Mouse (Mus musculus) neural tube, embryonic 11.5 days (tissue): ENCODE data around the gene Limch1. TPM values are rescaled to one million over a fixed set of nuclear protein-coding genes. Genes with fewer than 3 reads are reported as not detected.

Experiments used
- ATAC-seq: fragments of 200-750 bp; cut with Nextera tagmentation; 2 replicates; pipeline ENCODE4 v1.8.0; 2017; ENCODE audit warnings: moderate number of reproducible peaks, mild to moderate bottlenecking, moderate TSS enrichment, moderate library complexity; ENCODE audit not compliant: insufficient read depth, low FRiP score, low TSS enrichment
- DNase-seq: peaks from one replicate; pipeline ENCODE4 v3.0.0-alpha.2; 2015; ENCODE audit warnings: low spot score
- H3K27ac ChIP-seq: fragments of 300-500 bp; sonication (generic); 2 replicates; pipeline ENCODE4 v1.5.1; 2014; ENCODE audit warnings: low read depth, mild to moderate bottlenecking, low read length
- H3K27me3 ChIP-seq: fragments of 300-500 bp; sonication (generic); 2 replicates; pipeline ENCODE4 v1.6.1; 2014; ENCODE audit warnings: mild to moderate bottlenecking, low read length, mixed read lengths; ENCODE audit not compliant: control insufficient read depth, insufficient read depth
- H3K36me3 ChIP-seq: fragments of 300-500 bp; sonication (generic); 2 replicates; pipeline ENCODE4 v1.6.1; 2014; ENCODE audit warnings: mild to moderate bottlenecking, low read length, moderate library complexity, mixed read lengths; ENCODE audit not compliant: control insufficient read depth, insufficient read depth
- H3K4me1 ChIP-seq: fragments of 300-500 bp; sonication (generic); 2 replicates; pipeline ENCODE4 v1.6.1; 2014; ENCODE audit warnings: low read length, mixed read lengths; ENCODE audit not compliant: control insufficient read depth, insufficient read depth
- H3K4me2 ChIP-seq: fragments of 300-500 bp; sonication (generic); 2 replicates; pipeline ENCODE4 v1.6.1; 2014; ENCODE audit warnings: low read depth, mild to moderate bottlenecking, moderate library complexity
- H3K4me3 ChIP-seq: fragments of 300-500 bp; sonication (generic); 2 replicates; pipeline ENCODE4 v1.5.1; 2014; ENCODE audit warnings: low read depth, low read length
- H3K9ac ChIP-seq: fragments of 300-500 bp; sonication (generic); 2 replicates; pipeline ENCODE4 v1.6.1; 2014; ENCODE audit warnings: mild to moderate bottlenecking, low read length
- H3K9me3 ChIP-seq: fragments of 300-500 bp; sonication (generic); 2 replicates; pipeline ENCODE4 v1.6.1; 2016; ENCODE audit warnings: low read length; ENCODE audit not compliant: control insufficient read depth
- WGBS: fragments of 180-500 bp; shearing (Covaris S2); extraction: QIAGEN DNeasy Blood & Tissue Kit; methylation state at CpG from one replicate; pipeline ENCODE4 v1.1.7; 2014; 5-methylcytosine and 5-hydroxymethylcytosine counted together
- polyA plus RNA-seq: library from polyadenylated mRNA; unstranded; fragments of >200 nt; fragmentation: Nextera tagmentation; extraction: Ambion mirVana; gene quantifications from 2 replicates; pipeline ENCODE4 v1.2.1, GENCODE M21; 2014

The Limch1 gene
- polyA plus RNA-seq, 1 experiment from 2014 or later: 83.7 TPM

DNA sequence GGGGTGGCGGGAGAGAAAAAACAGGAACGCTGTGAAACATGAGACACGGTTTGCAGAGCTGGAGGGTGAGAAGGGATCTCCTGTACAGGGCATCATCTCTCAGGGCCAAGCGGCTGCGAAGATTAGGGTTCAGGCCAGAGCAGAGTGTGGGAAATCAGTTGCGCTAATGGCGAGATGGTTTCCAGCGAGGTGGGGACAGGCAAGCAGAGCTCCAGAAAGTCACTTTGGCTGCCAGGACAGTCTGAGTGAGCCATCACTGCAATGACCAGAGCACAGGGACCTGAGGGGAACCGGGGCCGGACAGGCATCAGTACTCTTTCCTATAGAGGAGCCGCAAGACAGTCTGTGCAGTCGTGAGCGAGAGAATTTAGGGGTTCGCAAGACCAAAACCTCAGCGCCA lies 349.5 kb downstream of the Limch1 start:
- Histone ChIP-seq H3K4me2 (no peak overlapping the region), H3K9me3 (no peaks in the 10 kb centered on the region), H3K27ac (no peak overlapping the region), H3K4me3 (no peak overlapping the region), H3K9ac (no peak overlapping the region), H3K27me3 (peaks cover 94% of the 10 kb centered on the region), H3K4me1 (peaks cover 6% of the 10 kb centered on the region; the same call in 1 of the 2 replicates), H3K36me3 (no peaks in the 10 kb centered on the region)
- under 1% methylated on average over 15 of the region's 15 CpGs for WGBS
- ATAC-seq (no peak), DNase-seq (peak; percentile 57)

DNA sequence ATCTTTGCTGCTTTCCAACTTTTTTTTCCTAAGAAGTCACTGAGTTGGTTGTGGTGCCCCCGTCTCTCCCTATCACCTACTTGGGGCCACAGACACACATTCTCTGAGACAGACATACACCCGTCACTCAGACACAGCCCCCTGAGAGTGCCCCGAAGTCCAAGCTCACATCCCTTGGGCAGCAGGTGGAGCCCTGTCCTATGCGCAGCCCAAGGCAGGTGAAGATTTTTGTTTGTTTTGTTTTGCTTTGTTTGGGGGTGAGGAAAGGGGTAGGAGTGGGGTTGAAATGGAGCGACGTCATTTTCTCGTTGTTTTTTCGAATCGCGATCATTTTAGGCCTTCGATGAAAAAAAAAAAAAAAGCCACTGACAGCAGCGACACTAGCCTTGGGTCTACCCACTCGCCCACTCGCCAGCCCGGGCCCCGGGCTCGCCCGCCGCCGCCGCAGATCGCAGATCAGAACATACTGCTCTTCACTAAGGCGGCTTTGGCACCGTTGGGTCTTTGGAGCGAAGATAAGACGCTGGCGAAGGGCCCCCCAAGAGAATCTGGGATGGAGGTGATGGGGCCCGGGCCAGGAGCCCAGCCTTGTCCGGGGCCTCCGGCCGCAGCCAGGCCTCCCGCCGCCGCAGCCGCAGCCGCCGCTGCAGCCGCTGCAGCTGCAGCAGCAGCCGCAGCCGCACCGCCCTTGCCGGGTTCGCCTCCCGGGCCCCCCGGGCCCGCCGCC lies 350.2 kb downstream of the Limch1 start:
- H3K9ac ChIP-seq: no peak overlapping the region
- peaks cover 6% of the 10 kb centered on the region; the same call in 1 of the 2 replicates for H3K4me1 ChIP-seq
- H3K9me3 ChIP-seq: no peaks in the 10 kb centered on the region
- WGBS: under 1% methylated on average over 43 of the region's 47 CpGs
- no peaks in the 10 kb centered on the region for H3K36me3 ChIP-seq
- no peak for ATAC-seq
- peak overlapping the region; percentile 25 for H3K4me3 ChIP-seq
- H3K4me2 ChIP-seq: peak overlapping the region; percentile 45
- DNase-seq: peak; percentile 43
- peaks cover 97% of the 10 kb centered on the region for H3K27me3 ChIP-seq
- H3K27ac ChIP-seq: no peak overlapping the region

DNA sequence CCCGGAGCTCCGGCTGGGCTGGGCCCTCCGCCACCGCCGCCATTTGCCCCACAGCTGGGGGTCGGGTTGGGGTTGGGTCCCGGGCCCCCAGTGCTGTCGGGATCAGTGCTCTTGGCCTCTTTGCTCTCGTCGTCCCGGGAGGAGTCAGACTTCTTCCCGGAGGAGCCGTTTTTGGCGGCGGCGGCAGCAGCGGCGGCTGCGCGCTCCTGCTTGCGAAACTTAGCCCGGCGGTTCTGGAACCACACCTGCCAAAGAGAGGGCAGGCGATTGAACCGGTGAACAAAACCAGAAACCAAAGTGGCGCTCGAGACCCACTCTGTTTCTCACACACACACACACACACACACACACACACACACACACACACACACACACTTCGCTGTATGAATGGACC lies 350.7 kb downstream of the Limch1 start:
- Histone ChIP-seq H3K27ac (no peak overlapping the region), H3K27me3 (peaks cover 97% of the 10 kb centered on the region), H3K9me3 (no peaks in the 10 kb centered on the region), H3K36me3 (no peaks in the 10 kb centered on the region), H3K4me3 (peak overlapping the region; percentile 25), H3K9ac (no peak overlapping the region), H3K4me1 (peaks cover 6% of the 10 kb centered on the region; the same call in 1 of the 2 replicates), H3K4me2 (peak overlapping the region; percentile 45)
- under 1% methylated on average over 20 of the region's 28 CpGs for WGBS
- DNase-seq: peak; percentile 58
- ATAC-seq: no peak

GRCm38 (mm10) chr5:67097106-67098050 lies 351.8 kb downstream of the Limch1 start:
- peaks cover 6% of the 10 kb centered on the region; the same call in 1 of the 2 replicates for H3K4me1 ChIP-seq
- H3K27me3 ChIP-seq: peaks cover 97% of the 10 kb centered on the region
- no peaks in the 10 kb centered on the region for H3K9me3 ChIP-seq
- 1% methylated on average over 41 of the region's 41 CpGs for WGBS
- H3K36me3 ChIP-seq: no peaks in the 10 kb centered on the region
- no peak overlapping the region for H3K4me2 ChIP-seq
- no peak overlapping the region for H3K4me3 ChIP-seq
- no peak overlapping the region for H3K27ac ChIP-seq
- H3K9ac ChIP-seq: no peak overlapping the region
- peak; percentile 53 for DNase-seq
- ATAC-seq: no peak

GRCm38 (mm10) chr5:67098051-67098732 lies 352.6 kb downstream of the Limch1 start:
- H3K4me3 ChIP-seq: no peak overlapping the region
- H3K36me3 ChIP-seq: no peaks in the 10 kb centered on the region
- H3K4me2 ChIP-seq: no peak overlapping the region
- peaks cover 95% of the 10 kb centered on the region for H3K27me3 ChIP-seq
- DNase-seq: no peak
- WGBS: under 1% methylated on average over 23 of the region's 23 CpGs
- no peak overlapping the region for H3K9ac ChIP-seq
- H3K4me1 ChIP-seq: peaks cover 6% of the 10 kb centered on the region; the same call in 1 of the 2 replicates
- no peak overlapping the region for H3K27ac ChIP-seq
- H3K9me3 ChIP-seq: no peaks in the 10 kb centered on the region
- no peak for ATAC-seq

DNA sequence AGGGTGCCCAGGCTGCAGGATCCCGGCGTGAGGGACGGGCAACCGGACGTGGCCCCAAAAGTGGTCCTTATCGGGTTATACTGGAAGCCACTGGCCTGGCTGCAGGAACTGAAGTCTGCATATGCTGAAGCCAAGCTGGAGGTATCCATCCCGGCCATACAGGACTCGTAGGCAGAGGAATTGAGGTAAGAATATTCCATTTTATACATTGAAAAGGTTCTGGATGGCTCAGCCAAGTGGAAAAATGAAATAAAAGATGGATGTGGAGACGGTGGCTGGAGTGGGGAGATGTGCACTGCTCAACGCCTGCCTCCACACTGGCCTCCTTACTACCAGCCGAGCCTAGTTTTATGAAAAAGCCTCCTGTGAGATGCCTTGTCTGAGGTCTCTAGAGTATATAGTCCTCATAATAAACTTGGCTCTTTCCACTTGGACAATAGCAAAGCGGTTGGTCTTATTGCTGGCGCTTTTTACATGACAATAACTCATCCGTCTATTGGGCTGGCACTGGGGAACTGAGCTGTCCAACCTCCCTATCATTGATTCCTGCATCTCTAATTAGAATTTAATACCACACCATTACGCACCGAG lies 353.2 kb downstream of the Limch1 start, which contains the start of gene Phox2b:
Phox2b (minus strand) TSS at position 569 of the 591 bp plus-strand sequence.
- H3K4me2 ChIP-seq: no peak within 1 kb of the TSS
- no peaks in the 10 kb centered on the region for H3K36me3 ChIP-seq
- H3K9me3 ChIP-seq: no peaks in the 10 kb centered on the region
- under 1% methylated on average over 16 of the region's 16 CpGs for WGBS
- no peak within 1 kb of the TSS for H3K27ac ChIP-seq
- H3K27me3 ChIP-seq: peaks cover 94% of the 10 kb centered on the region
- H3K4me1 ChIP-seq: peaks cover 6% of the 10 kb centered on the region; the same call in 1 of the 2 replicates
- no peak within 1 kb of the TSS for H3K9ac ChIP-seq
- no peak within 1 kb of the TSS for H3K4me3 ChIP-seq
- no peak for ATAC-seq
- DNase-seq: peak; percentile 57

- Histone ChIP-seq H3K4me2 (no peak overlapping the region), H3K4me1 (peaks cover 6% of the 10 kb centered on the region; the same call in 1 of the 2 replicates), H3K9me3 (no peaks in the 10 kb centered on the region), H3K36me3 (no peaks in the 10 kb centered on the region), H3K27me3 (peaks cover 95% of the 10 kb centered on the region), H3K4me3 (no peak overlapping the region), H3K27ac (no peak overlapping the region), H3K9ac (no peak overlapping the region)
- ATAC-seq (no peak), DNase-seq (peak; percentile 70)
- WGBS: under 1% methylated on average over 32 of the region's 32 CpGs
Observed at GRCm38 (mm10) chr5:67099393-67100271, 354.0 kb downstream of the Limch1 start.
